Mouse (Mus musculus): ENCODE data around the gene Fgf18.

DNA sequence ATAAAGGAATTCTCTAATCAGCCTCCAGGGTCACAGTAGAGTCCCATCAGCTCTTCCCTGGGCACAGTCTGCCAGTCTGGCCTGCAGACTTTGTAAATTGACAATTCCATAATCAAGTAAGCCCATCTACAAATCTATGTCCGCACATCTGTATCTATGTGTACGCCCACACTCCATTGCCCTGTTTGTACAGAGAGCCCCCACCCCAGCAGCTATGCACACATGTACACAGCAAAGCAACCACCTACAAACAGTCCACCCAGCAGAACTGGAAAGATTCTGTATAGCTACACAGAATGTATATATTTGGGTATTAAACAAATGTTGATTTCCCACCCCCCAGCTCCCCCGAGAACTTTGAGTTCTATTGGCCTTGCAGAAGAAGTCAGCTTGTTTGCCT, 62.1 kb downstream of the Fgf18 start:
- no peak for TF ChIP-seq MYOG (IDR thresholded peaks at IDR 0.05; ENCODE audit: control insufficient read depth, extremely low read depth, insufficient read length)
- TF ChIP-seq CTCF (IDR thresholded peaks at IDR 0.05; ENCODE audit: control insufficient read depth, insufficient read depth, insufficient read length): no peak
- TF ChIP-seq MAX (IDR thresholded peaks at IDR 0.05): no peak
- no peak for TF ChIP-seq FOSL1 (IDR thresholded peaks at IDR 0.05; ENCODE audit: insufficient read depth, low read length, poor library complexity, severe bottlenecking)
